Mouse (Mus musculus) neural tube, embryonic 11.5 days (tissue): ENCODE measurements around the gene Adh5. TPM values are rescaled to one million over a fixed set of nuclear protein-coding genes. Genes with fewer than 3 reads are reported as not detected.

Experiments used
- ATAC-seq: fragments of 200-750 bp; cut with Nextera tagmentation; 2 replicates; pipeline ENCODE4 v1.8.0; 2017; ENCODE audit warnings: moderate number of reproducible peaks, mild to moderate bottlenecking, moderate TSS enrichment, moderate library complexity; ENCODE audit not compliant: insufficient read depth, low FRiP score, low TSS enrichment
- DNase-seq: peaks from one replicate; pipeline ENCODE4 v3.0.0-alpha.2; 2015; ENCODE audit warnings: low spot score
- H3K27ac ChIP-seq: fragments of 300-500 bp; sonication (generic); 2 replicates; pipeline ENCODE4 v1.5.1; 2014; ENCODE audit warnings: low read depth, mild to moderate bottlenecking, low read length
- H3K27me3 ChIP-seq: fragments of 300-500 bp; sonication (generic); 2 replicates; pipeline ENCODE4 v1.6.1; 2014; ENCODE audit warnings: mild to moderate bottlenecking, low read length, mixed read lengths; ENCODE audit not compliant: control insufficient read depth, insufficient read depth
- H3K36me3 ChIP-seq: fragments of 300-500 bp; sonication (generic); 2 replicates; pipeline ENCODE4 v1.6.1; 2014; ENCODE audit warnings: mild to moderate bottlenecking, low read length, moderate library complexity, mixed read lengths; ENCODE audit not compliant: control insufficient read depth, insufficient read depth
- H3K4me1 ChIP-seq: fragments of 300-500 bp; sonication (generic); 2 replicates; pipeline ENCODE4 v1.6.1; 2014; ENCODE audit warnings: low read length, mixed read lengths; ENCODE audit not compliant: control insufficient read depth, insufficient read depth
- H3K4me2 ChIP-seq: fragments of 300-500 bp; sonication (generic); 2 replicates; pipeline ENCODE4 v1.6.1; 2014; ENCODE audit warnings: low read depth, mild to moderate bottlenecking, moderate library complexity
- H3K4me3 ChIP-seq: fragments of 300-500 bp; sonication (generic); 2 replicates; pipeline ENCODE4 v1.5.1; 2014; ENCODE audit warnings: low read depth, low read length
- H3K9ac ChIP-seq: fragments of 300-500 bp; sonication (generic); 2 replicates; pipeline ENCODE4 v1.6.1; 2014; ENCODE audit warnings: mild to moderate bottlenecking, low read length
- H3K9me3 ChIP-seq: fragments of 300-500 bp; sonication (generic); 2 replicates; pipeline ENCODE4 v1.6.1; 2016; ENCODE audit warnings: low read length; ENCODE audit not compliant: control insufficient read depth
- WGBS: fragments of 180-500 bp; shearing (Covaris S2); extraction: QIAGEN DNeasy Blood & Tissue Kit; methylation state at CpG from one replicate; pipeline ENCODE4 v1.1.7; 2014; 5-methylcytosine and 5-hydroxymethylcytosine counted together
- polyA plus RNA-seq: library from polyadenylated mRNA; unstranded; fragments of >200 nt; fragmentation: Nextera tagmentation; extraction: Ambion mirVana; gene quantifications from 2 replicates; pipeline ENCODE4 v1.2.1, GENCODE M21; 2014

The Adh5 gene
- polyA plus RNA-seq: 248 and 254 TPM in 2 replicates

- WGBS: under 1% methylated on average over 80 of the region's 86 CpGs
- ATAC-seq: peak; percentile 98
- DNase-seq: peak; percentile 97
Measured at GRCm38 (mm10) chr3:138442612-138443464, at the start of gene Adh5. Gene Adh5, plus strand, starts transcription at chr3:138443093.

GRCm38 (mm10) chr3:138404872-138405271 is 38.0 kb upstream of the Adh5 start:
- H3K9ac ChIP-seq: no peak overlapping the region
- H3K4me3 ChIP-seq: no peak overlapping the region
- no peaks in the 10 kb centered on the region for H3K9me3 ChIP-seq
- no peaks in the 10 kb centered on the region for H3K36me3 ChIP-seq
- H3K4me2 ChIP-seq: no peak overlapping the region
- WGBS: 82% methylated on average over 3 of the region's 3 CpGs
- DNase-seq (no peak), ATAC-seq (no peak)
- H3K27me3 ChIP-seq: no peaks in the 10 kb centered on the region
- no peaks in the 10 kb centered on the region for H3K4me1 ChIP-seq
- H3K27ac ChIP-seq: no peak overlapping the region

More at GRCm38 (mm10) chr3:138442612-138443464, at the start of gene Adh5:
- Histone ChIP-seq H3K4me3 (peak within 1 kb of the TSS; percentile 89), H3K4me1 (no peaks in the 10 kb centered on the region), H3K9ac (peak within 1 kb of the TSS; percentile 91), H3K4me2 (peak within 1 kb of the TSS; percentile 80), H3K9me3 (no peaks in the 10 kb centered on the region), H3K36me3 (no peaks in the 10 kb centered on the region; the same call in none of the 2 replicates), H3K27me3 (no peaks in the 10 kb centered on the region), H3K27ac (peak within 1 kb of the TSS; percentile 78)

GRCm38 (mm10) chr3:138405341-138405740 is 37.6 kb upstream of the Adh5 start:
- 43% methylated on average over 3 of the region's 3 CpGs for WGBS
- Histone ChIP-seq H3K4me3 (no peak overlapping the region), H3K36me3 (no peaks in the 10 kb centered on the region), H3K4me2 (no peak overlapping the region), H3K4me1 (no peaks in the 10 kb centered on the region), H3K9ac (no peak overlapping the region), H3K9me3 (no peaks in the 10 kb centered on the region), H3K27ac (no peak overlapping the region), H3K27me3 (no peaks in the 10 kb centered on the region)
- DNase-seq (peak; percentile 42), ATAC-seq (no peak)

- Histone ChIP-seq H3K4me3 (no peak overlapping the region), H3K4me1 (no peaks in the 10 kb centered on the region), H3K9ac (no peak overlapping the region), H3K27ac (no peak overlapping the region), H3K36me3 (no peaks in the 10 kb centered on the region), H3K4me2 (no peak overlapping the region), H3K9me3 (no peaks in the 10 kb centered on the region), H3K27me3 (no peaks in the 10 kb centered on the region)
- DNase-seq (no peak), ATAC-seq (no peak)
- WGBS: 81% methylated on average over 7 of the region's 7 CpGs
Measured at GRCm38 (mm10) chr3:138405840-138406239, 37.1 kb upstream of the Adh5 start.

- H3K9me3 ChIP-seq: no peaks in the 10 kb centered on the region
- WGBS: 88% methylated on average over 1 of the region's 1 CpGs
- H3K36me3 ChIP-seq: no peaks in the 10 kb centered on the region
- H3K27ac ChIP-seq: no peak overlapping the region
- no peak for DNase-seq
- ATAC-seq: no peak
- no peak overlapping the region for H3K4me3 ChIP-seq
- H3K9ac ChIP-seq: no peak overlapping the region
- no peaks in the 10 kb centered on the region for H3K4me1 ChIP-seq
- H3K27me3 ChIP-seq: no peaks in the 10 kb centered on the region
- H3K4me2 ChIP-seq: no peak overlapping the region
Measured at GRCm38 (mm10) chr3:138407920-138408319, 35.0 kb upstream of the Adh5 start.

- H3K27ac ChIP-seq: no peak overlapping the region
- no peaks in the 10 kb centered on the region for H3K4me1 ChIP-seq
- no peak overlapping the region for H3K4me3 ChIP-seq
- no peaks in the 10 kb centered on the region for H3K27me3 ChIP-seq
- no peak overlapping the region for H3K9ac ChIP-seq
- H3K9me3 ChIP-seq: no peaks in the 10 kb centered on the region
- DNase-seq (no peak), ATAC-seq (no peak)
- H3K36me3 ChIP-seq: no peaks in the 10 kb centered on the region
- no peak overlapping the region for H3K4me2 ChIP-seq
- 95% methylated on average over 1 of the region's 1 CpGs for WGBS
Measured at GRCm38 (mm10) chr3:138409585-138409984, 33.3 kb upstream of the Adh5 start.

GRCm38 (mm10) chr3:138410211-138410610 is 32.7 kb upstream of the Adh5 start:
- Histone ChIP-seq H3K27ac (no peak overlapping the region), H3K27me3 (no peaks in the 10 kb centered on the region), H3K4me3 (no peak overlapping the region), H3K4me2 (no peak overlapping the region), H3K9ac (no peak overlapping the region), H3K9me3 (no peaks in the 10 kb centered on the region), H3K36me3 (no peaks in the 10 kb centered on the region), H3K4me1 (no peaks in the 10 kb centered on the region)
- ATAC-seq (no peak), DNase-seq (no peak)
- 84% methylated on average over 3 of the region's 3 CpGs for WGBS

- H3K9me3 ChIP-seq: no peaks in the 10 kb centered on the region
- WGBS: 68% methylated on average over 6 of the region's 6 CpGs
- no peaks in the 10 kb centered on the region for H3K27me3 ChIP-seq
- no peaks in the 10 kb centered on the region for H3K36me3 ChIP-seq
- no peaks in the 10 kb centered on the region for H3K4me1 ChIP-seq
- ATAC-seq: no peak
- no peak for DNase-seq
- no peak within 1 kb of the TSS for H3K27ac ChIP-seq
- no peak within 1 kb of the TSS for H3K9ac ChIP-seq
- H3K4me2 ChIP-seq: no peak within 1 kb of the TSS
- H3K4me3 ChIP-seq: no peak within 1 kb of the TSS
Measured at GRCm38 (mm10) chr3:138415121-138415690, 27.7 kb upstream of the Adh5 start, which contains the start of gene Adh4. Gene Adh4, plus strand, starts transcription at chr3:138415466.

- Histone ChIP-seq H3K4me1 (no peaks in the 10 kb centered on the region), H3K9me3 (no peaks in the 10 kb centered on the region), H3K9ac (no peak overlapping the region), H3K36me3 (no peaks in the 10 kb centered on the region), H3K4me2 (no peak overlapping the region), H3K4me3 (no peak overlapping the region), H3K27me3 (no peaks in the 10 kb centered on the region), H3K27ac (no peak overlapping the region)
- ATAC-seq: no peak
- 83% methylated on average over 6 of the region's 6 CpGs for whole genome bisulfite sequencing
- DNase-seq: no peak
Measured at GRCm38 (mm10) chr3:138419369-138419768, 23.5 kb upstream of the Adh5 start.
